Mouse (Mus musculus) layer of hippocampus, postnatal 14 days (tissue): ENCODE measurements at regions not wholly inside any gene's neighbourhood (a gene's known extent, or its start where the extent isn't known, plus 50 kb on each side); places are given as distances from the start of the nearest gene placed in this dataset.
"Not testable (repeated sequence)": the region's sequence is repeated elsewhere in the genome, so short reads cannot be mapped to it uniquely, and the experiment has no call there.

ENCODE experiments used
- DNase-seq, 2 experiments: peaks; one replicate each; pipeline ENCODE4 v3.0.0; 2021 to 2022; ENCODE audit warnings: low spot score in 2 of 2, mixed read lengths in 1 of 2

DNA sequence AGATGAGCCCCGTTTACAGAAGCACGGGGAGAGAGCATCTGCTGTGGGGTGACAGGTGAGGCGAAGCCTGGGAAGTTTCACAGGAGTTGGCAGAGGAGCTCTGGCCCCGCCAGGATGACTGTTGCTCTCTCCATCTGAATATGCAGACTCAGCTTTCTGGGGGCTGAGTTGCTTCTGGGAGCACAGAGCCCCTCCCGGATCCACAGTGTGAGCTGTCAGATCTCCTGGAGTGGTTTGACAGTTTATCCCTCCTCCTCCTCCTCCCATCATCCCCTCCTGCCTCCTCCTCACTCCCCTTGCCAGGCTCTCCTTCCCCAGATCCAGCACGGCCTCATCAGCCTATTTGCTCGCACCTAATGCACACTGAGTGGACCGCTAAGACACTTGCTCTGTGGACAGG is 181.9 kb upstream of the Rpl38 start:
- no peak for DNase-seq

DNA sequence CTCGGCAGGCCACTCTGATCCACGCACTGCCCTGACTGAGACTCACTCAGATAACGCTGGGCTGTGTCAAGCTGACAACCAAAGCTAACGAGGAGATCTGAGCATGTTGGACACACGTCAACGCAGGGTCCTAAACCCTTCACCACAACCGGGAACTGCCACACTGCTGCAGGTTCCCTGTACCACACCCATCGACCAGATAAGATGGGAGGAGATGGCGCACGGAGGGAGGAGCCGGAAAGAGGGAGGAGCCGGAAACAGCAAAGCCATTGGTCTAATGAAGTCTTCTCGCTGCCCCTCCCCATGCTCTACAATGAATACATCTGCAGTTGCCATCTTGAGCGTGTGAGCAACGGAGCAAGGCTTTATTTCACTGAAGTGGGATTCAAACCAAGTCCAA is 182.9 kb upstream of the Rpl38 start:
- DNase-seq: no peak

DNA sequence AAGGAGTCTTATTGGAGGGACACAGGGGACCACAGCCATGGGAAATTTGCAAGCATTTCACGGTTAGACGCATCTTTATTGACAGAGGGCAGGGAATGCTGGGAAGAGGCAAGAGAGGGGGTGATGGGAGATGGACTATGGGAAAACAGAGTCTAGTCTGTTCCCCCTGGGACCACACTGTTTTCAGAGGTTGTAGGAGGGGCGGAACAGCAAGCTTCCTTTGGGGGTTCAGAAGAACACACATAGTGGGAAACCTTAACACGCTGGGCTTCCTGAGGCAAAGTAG is 183.7 kb upstream of the Rpl38 start:
- DNase-seq: no peak

DNA sequence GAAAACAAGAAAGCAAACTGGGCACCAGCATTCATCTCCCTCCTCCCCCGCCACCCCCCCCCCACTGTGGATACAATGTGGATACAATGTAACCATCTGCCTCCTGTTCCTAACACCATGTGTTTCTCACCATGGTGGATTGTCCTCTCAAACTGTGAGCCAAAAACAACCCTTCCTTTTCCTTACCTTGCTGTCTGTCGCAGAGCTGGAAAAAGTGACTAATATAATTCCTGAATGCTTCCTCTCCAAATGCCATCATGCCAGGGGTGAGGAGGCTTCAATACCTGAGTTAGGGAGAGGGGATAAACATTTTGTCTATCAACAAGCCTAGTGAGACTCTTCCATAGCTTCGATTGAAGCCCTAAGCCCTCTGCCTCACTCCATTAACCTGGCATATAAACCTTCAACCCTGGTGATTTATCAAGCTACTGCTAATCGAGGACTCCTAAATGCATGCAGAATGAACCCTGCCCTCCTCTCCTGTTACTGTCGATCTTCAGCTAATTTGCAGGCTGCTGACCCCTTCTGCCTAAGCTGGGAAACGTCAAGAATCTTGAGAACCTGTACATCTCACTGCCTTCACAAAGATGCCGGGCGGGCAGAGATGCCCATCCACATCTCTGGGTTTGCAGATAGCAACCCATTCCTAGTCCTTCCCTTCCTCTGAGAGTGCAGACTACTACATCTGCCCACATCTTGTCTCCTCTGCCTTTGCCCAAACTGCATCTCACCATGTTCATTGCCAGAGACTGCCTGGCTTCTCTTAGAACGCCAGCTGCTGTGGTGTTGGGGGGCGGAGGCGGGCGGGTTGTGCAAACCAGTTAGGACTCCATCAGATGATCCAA is 184.3 kb upstream of the Rpl38 start:
- no peak for DNase-seq

DNA sequence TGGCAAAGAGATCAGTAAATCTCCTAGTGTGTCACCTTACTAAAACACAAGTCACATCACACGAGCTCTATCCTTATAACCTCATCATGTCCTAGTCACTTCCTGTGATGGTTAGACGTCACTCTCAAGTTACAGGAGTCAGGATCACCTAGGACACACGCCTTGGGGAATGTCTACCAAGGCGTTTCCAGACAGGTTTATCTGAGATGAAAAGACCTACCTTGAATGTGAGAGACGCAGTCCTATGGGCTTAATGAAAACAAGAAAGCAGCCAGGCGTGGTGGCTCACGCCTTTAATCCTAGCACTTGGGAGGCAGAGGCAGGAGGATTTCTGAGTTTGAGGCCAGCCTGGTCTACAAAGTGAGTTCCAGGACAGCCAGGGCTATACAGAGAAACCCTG is 185.0 kb upstream of the Rpl38 start:
- DNase-seq: not testable (repeated sequence)

DNA sequence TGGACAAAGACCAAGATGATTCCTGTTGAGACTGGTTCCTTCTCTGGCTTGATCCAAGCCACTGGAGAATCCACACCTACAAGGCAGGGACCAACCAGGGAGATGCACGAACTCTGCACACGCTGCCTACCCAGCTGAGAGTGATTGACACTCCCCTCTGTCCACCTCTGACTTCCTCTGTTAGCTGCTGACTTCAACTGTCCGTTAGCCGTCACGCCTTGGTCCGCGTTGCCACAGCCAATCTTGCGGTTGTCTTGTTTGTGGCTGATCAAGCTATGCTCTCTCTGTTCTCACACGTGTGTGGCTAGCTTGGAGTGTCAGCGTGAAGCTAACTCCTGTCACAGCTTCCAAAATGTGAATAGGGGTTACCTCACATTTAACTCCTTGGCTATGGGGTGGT is 186.3 kb upstream of the Rpl38 start:
- no peak for DNase-seq

DNA sequence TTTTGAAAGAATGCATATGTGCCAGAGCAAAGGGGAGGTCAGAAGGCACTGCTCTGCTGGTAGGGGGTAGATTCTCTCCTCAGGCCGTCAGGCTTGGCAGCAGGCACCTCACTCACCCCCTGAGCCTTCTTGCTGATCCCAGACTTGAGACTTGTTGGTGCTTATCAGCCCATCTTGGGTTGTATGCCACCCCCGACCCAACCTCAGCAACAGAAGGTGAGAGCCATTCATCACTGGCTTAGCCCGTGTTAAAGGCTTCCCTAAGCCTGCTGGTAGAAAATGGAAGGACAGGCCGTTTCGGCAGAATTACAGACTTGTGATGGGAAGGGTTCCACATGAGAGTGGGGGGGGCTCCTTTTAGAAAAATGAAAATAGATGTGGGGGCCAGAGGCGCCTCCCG is 187.3 kb upstream of the Rpl38 start:
- DNase-seq: no peak

DNA sequence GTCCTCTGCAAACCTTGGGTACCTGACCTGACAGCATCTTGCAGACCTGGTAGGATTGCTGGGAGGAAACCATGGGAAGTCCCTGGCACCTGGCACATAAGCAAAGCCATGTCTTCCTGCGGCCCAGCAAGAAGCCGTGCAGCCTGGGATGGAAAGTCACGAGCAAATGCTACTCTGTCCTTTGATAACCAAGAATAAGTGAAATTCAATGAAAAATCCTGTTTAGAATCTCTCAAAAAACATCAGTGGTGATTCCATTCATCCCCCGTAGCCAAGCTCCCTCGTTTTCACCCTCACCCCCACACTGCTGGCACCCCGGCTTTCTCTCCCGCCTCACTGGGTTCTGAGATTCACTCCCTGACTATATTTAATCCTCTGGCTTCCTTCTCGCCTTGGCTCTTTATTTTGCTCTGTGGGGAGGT is 188.2 kb upstream of the Rpl38 start:
- DNase-seq: no peak

DNA sequence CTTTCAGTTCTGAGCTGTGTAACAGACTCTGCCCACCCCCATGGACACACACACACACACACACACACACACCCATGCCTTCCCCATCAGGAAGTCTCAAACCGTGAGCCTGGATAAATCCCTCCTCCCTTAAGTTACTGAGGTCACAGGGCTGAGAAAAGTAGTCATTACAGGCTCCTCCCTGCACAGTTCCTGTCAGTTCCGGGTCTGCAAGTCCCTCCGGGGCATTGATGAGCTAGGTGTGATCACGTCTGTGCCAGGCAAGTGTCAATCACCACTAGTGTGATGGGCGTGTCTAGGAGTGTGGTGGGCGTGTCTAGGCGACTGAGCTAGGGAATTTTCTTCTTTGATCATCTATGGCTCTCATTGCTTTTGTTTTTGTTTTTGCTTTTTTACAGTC is 189.6 kb upstream of the Rpl38 start:
- no peak for DNase-seq

DNA sequence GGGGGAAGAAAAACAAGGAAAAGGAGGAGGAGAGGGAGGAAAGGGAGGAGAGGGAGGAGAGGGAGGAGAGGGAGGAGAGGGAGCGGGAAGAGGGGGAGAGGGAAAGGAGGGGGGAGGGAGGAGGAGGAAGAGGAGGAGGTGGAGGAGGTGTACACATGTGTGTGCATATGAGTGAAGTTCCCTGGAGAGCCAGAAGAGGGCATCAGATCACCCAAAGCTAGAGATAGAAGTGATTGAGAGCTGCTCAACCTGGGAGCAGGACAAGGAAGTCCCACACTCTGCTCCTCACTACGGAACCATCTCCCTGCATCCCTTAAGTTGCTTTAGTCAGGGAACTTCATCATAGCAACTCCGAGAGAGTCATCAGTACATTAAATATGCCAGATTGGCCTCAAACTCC is 191.0 kb upstream of the Rpl38 start:
- no peak for DNase-seq

DNA sequence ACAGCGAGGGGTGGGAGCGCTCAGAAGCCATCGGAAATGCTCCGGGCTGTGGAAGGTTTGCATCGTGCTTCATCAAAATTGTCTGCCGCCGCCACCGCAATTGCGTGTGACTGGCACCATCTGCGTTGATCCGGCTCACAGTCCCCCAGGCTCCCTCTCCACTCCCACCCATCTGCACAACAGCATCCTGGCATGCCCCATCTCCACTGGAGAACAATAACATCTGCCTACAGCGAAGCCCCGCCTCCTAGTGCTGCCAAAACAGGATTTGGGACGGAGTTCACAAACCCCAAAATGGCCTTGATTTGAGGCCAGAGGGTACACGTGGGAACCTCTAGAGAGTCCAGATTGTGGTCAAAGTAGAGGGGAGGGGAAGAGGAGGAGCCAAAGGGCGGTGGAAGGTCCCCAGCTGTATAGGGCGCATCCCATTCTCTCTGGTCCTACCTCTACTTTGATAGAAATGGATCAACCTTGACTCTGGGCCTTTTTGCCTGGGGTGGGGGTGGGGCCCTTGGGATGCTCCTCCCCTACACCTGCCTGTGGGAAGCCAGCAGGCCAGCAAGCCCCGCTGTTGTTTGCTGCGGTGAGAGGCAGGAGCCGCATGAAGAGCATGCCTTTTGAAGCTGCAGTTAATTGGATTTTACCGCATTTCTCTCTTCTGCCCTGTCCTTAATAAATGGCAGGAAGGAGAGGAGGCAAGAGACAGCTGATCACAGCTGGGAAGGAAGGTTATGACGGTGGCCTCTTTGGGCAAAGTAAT is 195.6 kb upstream of the Rpl38 start:
- DNase-seq: peak; percentile 28 to 40

DNA sequence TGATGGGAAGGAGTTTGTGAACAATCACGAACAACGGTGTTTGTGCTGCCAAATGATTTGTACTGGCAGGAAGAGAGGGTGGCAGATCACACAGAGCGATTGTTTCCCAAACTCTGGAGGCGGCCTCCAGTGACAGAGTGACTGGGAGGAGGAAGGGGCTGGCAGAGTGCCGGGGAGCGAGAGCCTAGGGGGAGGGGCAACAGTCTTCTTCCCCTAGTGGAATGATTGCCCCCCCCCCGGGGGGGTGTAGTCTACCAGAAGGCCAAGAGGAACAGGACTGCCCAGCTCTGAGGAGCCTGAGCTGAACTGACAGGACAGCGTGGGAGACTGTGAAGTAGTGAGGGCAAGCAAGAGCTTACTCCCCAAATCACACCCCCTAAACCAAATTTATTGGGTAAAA is 199.9 kb upstream of the Rpl38 start:
- peak; percentile 59 to 70 for DNase-seq

DNA sequence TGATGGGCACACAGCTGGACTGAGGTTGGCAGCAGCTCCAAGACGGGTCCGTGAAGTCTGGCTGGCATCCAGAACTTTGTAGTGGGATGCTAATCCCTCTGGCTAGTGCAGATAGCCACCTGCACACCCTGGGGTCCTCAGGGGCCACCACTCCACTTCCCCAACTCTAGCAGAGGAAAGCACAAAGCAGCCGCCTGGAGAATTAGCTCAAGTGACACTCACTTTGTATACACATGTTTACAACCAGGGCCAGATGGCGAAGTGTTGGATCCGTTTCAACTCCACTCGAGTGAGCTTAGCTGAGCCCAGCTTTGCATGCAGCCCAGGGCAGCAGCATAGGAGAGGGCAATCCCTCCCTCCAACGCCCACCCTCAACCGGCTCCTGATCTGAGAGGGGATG is 200.5 kb upstream of the Rpl38 start:
- DNase-seq: peak; percentile 55 to 78

DNA sequence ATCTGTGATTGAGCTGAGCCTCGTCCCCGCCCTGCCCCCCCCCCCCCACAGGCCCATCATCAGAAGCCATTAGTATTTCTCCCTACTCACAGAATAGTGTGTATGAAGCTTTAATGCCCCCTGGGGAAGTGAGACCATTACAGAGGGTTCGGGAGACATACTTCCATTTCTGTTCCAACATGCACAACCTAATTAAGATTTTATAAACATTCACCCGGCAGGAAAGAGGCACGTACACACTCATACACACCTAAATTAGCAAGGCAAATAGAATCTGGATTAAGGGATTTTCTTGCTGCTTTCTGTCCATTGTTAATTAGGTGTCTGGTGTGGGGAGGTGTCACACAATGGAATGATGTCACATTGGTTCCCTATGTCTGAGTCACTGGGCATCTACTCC is 202.8 kb upstream of the Rpl38 start:
- no peak for DNase-seq

DNA sequence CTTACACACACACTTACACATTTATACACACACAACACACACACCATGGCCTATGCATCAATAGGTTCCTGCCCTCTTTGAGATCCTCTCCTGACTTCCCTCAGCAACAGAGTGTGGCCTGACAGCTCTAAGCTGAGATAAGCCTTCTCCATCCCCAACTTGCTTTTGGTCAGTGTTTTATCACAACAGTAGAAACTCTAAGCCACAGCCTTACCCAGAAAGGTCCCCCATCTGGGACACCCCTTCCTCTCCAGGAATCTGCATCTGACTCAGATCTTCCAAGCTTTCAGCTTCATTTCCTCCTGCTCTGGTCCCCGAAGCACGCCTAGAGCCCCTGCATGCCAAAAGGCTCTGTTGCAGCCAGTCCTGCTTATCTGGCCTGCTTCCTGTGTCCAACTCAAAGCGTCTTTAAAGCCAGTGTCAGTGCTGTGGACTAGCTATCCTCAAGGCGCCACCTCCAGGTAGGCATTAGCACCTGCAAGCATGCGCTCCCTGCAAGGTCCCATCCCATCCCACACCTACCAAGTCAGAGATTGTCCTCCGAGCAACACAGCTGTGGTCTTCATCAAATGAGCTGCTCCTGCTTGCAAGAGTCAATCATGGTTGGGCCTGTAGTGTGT is 205.5 kb upstream of the Rpl38 start:
- no peak for DNase-seq

DNA sequence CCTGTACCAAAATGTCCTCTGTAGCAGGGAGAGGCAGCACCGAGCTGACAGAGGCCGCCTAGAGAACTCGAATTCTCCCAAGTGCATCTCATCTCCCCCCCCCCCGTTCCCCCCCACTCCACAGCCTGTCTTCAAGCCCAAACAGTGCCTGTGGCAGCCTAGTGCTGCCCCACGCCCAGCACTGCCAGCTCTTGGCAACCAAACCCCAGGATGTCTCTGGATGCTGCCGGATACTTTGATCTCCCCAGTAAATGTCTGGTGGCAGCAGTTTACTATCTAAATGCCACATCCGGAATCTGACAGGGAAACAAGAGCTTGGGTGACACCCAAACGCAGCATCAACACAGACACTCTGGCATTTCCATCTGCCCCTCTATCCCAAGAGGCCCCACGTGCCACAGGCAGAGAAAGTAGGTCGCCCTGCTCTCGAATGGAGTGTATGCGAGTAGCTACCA is 213.4 kb upstream of the Rpl38 start:
- no peak for DNase-seq

DNA sequence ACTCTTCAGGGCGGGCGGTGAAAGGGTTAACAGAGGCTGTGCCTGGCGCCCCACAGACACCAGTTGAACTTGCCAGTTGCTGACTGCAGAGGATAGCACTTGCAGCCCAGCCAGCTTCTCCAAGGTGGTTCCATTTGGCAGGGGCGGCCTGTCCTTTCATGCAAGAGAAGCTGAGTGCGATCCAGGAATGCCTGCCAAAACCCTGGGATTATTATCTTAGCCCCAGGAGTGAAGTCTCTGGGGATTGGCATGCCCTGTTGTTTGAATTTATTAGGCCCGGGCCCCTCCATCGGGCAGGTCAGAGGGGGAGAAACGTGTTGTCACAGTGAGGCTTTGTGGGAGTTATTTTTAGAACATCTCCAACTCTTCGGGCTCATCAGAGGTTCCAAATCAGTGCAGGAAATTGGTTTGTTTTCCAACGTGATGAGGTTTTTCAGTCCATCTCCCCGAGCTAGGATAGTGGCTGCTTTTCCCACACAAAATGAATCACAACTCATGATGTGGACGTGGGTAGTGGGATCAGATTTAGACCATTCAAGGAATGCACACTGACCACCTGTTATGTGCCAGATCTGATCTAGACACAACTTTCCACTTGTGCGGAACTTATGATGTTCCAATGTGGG is 219.4 kb upstream of the Rpl38 start:
- peak; percentile 42 to 77 for DNase-seq

DNA sequence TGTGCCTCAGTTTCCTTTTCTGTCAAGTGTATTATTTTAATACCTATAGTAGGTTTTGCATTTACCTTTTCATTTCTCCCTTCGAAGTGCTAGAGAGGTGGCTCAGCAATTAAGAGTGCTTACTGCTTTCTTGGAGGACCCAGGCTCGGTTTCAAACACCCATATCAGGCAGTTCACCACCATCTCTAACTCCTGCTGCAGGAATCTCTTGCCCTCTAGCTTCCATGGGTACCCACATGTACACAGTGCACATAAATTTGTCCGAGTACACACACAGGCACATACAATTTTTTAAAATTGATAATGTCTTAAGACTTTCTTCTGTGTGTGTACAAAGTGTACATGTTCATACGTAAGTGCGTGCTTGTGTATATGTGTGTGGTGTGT is 220.9 kb upstream of the Rpl38 start:
- DNase-seq: no peak

DNA sequence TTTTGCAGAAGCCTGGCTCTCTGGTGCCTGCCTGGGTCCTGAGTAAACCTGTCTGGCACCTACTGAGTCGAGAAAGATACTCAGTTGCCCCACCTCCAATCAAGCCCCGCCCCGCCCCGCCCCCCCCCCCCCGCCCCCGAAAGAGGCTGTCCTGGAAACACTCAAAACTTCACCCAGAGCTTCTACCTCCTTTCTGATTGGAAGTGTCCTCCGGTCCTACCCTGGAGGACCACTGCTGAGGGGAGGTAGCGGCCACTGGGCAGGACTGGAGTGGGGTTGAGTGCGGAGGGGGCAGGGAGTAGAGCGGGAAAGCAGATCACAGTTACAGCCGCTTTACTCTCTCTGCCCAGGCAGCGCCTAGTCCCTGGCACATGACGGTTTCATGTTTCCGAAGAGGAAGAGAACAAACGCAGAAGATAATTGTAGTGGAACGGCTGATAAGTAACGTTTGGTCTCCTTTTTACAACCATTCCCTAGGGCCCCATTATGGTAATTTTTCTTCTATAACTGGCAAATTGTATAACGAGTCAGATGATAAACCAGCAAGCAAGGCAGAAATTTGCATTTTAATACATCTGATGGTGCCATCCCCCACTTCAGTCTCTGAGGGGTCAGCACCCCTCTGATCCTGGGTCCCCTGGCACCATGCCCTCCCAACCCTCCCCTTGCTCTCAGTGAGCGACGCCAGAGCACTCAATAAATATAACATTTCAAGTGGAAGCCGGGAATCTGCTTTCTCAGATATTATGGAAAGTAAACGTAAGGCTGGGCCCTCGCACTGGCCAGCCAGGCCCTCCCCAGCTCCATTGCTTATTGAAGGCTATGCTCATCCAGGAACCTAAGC is 221.5 kb upstream of the Rpl38 start:
- no peak for DNase-seq

DNA sequence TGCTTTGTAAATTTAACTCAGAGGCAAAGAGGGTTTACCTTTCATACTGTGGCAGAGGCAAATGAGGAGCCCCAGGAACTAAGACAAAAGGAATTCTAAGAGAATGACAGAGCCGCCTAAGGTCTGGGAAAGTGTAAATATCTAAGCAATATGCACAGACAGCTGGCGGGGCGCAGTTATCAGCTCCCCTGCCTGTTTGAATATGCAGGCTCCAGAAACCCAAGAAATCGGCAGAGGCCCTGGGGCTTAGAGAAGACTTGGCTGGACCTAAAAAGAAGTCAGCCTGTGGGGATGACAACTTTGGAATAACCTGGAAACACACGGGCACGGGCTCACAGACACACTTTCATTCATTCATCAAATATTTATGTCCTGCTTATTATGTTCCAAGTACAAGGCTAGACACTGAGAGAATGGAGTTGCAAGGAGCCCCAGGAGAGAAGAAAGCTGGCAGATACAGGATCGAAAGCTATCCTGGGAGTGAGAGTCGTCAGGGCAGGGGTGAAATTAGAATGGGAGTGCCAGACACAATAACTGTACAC is 222.2 kb upstream of the Rpl38 start:
- DNase-seq: no peak

DNA sequence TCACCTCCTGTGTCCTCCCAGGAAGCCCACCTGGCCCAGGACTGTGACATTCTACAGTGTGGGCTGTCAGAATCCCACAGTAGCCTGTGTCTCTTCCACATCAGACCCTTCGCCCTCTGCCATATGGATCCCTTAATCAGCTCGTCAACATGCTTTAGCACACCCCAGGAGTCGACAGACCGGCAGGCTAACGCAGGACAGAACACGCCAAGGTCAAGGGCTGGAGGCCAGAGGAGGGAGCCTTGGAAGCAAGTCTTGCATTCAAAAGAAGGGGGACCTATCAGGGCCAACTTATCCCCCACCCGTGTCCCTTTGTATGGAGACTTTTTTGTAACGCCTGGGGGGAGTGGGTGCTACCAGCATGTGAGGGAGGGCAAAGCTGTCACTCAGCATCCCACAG is 224.1 kb upstream of the Rpl38 start:
- DNase-seq: no peak
